ENCODE assay signal across 25 mouse cellular contexts in genomic region chr7:141878813-141879212, GRCm38 (mm10). TPM values are rescaled to one million over a fixed set of nuclear protein-coding genes. Genes with fewer than 3 reads are reported as not detected.
"Had no signal": no experiment of that assay in that cellular context is flagged by ENCODE, and none has a peak within 500 bp of the region (broad histone marks: within the 10 kb centered on the region; RNA-seq: fewer than 3 reads in every experiment).

No protein-coding gene starts in this region.

- H3K9ac ChIP-seq: heart, embryonic 13.5 days; heart, embryonic 15.5 days; hindbrain, embryonic 13.5 days; hindbrain, embryonic 15.5 days; limb, embryonic 13.5 days; limb, embryonic 15.5 days; liver, embryonic 12.5 days had no signal

- H3K27ac ChIP-seq: heart, adult 2 months; heart, embryonic 13.5 days; heart, embryonic 15.5 days; hindbrain, embryonic 13.5 days; hindbrain, embryonic 15.5 days; hindbrain, postnatal 0 days; limb, embryonic 13.5 days; limb, embryonic 15.5 days; liver, embryonic 12.5 days had no signal

- H3K9me3 ChIP-seq: heart, embryonic 13.5 days; heart, embryonic 15.5 days; hindbrain, embryonic 13.5 days; hindbrain, embryonic 15.5 days; limb, embryonic 13.5 days; limb, embryonic 15.5 days; liver, embryonic 12.5 days had no signal

- H3K4me1 ChIP-seq: hindbrain, embryonic 13.5 days; hindbrain, embryonic 15.5 days; limb, embryonic 13.5 days; limb, embryonic 15.5 days; liver, embryonic 12.5 days had no signal

- ATAC-seq: hindbrain, postnatal 0 days; liver, embryonic 12.5 days had no signal

- H3K4me2 ChIP-seq: heart, embryonic 11.5 days; heart, embryonic 13.5 days; heart, embryonic 15.5 days; hindbrain, embryonic 13.5 days; hindbrain, embryonic 15.5 days; limb, embryonic 13.5 days; limb, embryonic 15.5 days; liver, embryonic 12.5 days had no signal

- H3K27me3 ChIP-seq: heart, embryonic 13.5 days; heart, embryonic 15.5 days; hindbrain, embryonic 13.5 days; hindbrain, embryonic 15.5 days; limb, embryonic 13.5 days; limb, embryonic 15.5 days; liver, embryonic 12.5 days had no signal

- H3K4me3 ChIP-seq: heart, adult 2 months; heart, embryonic 13.5 days; heart, embryonic 15.5 days; hindbrain, embryonic 13.5 days; hindbrain, embryonic 15.5 days; layer of hippocampus, adult 2 months; limb, embryonic 13.5 days; limb, embryonic 15.5 days; liver, embryonic 12.5 days had no signal

- DNase-seq: gastrocnemius, postnatal 14 days; gastrocnemius, postnatal 36 days; heart, adult 11 months; heart, adult 2 months; heart, postnatal 14 days; heart, postnatal 36 days; kidney, adult 18-20 months; kidney, adult 8-10 months; kidney, postnatal 10 days; kidney, postnatal 25 days; kidney, postnatal 4 days; layer of hippocampus, postnatal 36 days; left cerebral cortex, postnatal 4 days had no signal

RNA-seq across cellular contexts. Expression of gene Muc5b, which starts 39.9 kb away (rescaled TPM):
- polyA plus RNA-seq: limb, embryonic 11.5 days; liver, adult 2 months had no signal
